Mouse (Mus musculus) spleen, adult 2 months (tissue): ENCODE data around the gene H2-Q7.
"Not testable (repeated sequence)": the region's sequence is repeated elsewhere in the genome, so short reads cannot be mapped to it uniquely, and the experiment has no call there.

Experiments
- CTCF ChIP-seq: fragments of 200-500 bp; IDR thresholded peaks from 2 replicates; pipeline ENCODE4 v1.5.1; 2011; ENCODE audit warnings: mild to moderate bottlenecking, inconsistent platforms; ENCODE audit not compliant: insufficient read depth, insufficient read length, insufficient replicate concordance; ENCODE audit errors: extremely low read depth
- POLR2A ChIP-seq: fragments of 200-500 bp; IDR thresholded peaks from 2 replicates; pipeline ENCODE4 v1.6.1; 2011; ENCODE audit warnings: low read depth, low read length, inconsistent platforms

DNA sequence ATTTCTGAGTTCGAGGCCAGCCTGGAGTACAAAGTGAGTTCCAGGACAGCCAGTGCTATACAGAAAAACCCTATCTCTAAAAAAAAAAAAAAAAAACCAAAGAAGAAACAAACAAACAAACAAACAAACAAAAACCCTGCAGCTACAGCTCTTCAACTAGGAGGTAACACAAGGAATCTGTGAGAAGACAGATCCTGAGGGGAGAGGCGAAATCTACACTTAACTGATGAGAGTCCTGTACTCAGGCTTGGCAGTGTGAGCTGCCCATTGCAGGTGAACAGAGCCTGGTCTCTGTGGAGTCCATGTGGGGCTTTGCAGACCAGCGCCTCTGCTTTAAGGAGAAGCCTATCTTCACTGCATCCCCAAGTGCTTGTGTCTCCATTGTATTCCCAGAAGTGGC, 560 bp upstream of the H2-Q7 start:
- TF ChIP-seq CTCF, POLR2A: not testable (repeated sequence)
